Comparison of ENCODE assay signal across 24 mouse cellular contexts in genomic region chr13:70599964-70600619, GRCm38 (mm10). TPM values are rescaled to one million over a fixed set of nuclear protein-coding genes. Genes with fewer than 3 reads are reported as not detected.
DNase-seq lines count a peak whose midpoint lies in the region; ATAC-seq lines count a peak whose summit lies in the region.
"Had no signal": no experiment of that assay in that cellular context is flagged by ENCODE, and none has a peak within 500 bp of the region (broad histone marks: within the 10 kb centered on the region; RNA-seq: fewer than 3 reads in every experiment).

No protein-coding gene starts in this region.

- H3K27me3 ChIP-seq in megakaryocyte, embryonic 14.5 days (replicated peaks): no peaks in the 10 kb centered on the region
- H3K27me3 ChIP-seq: forebrain, embryonic 12.5 days; heart, embryonic 15.5 days; liver, embryonic 12.5 days; neural tube, embryonic 13.5 days had no signal

- peaks cover 18% of the 10 kb centered on the region for H3K4me1 ChIP-seq in megakaryocyte, embryonic 14.5 days
- H3K4me1 ChIP-seq: forebrain, embryonic 12.5 days; heart, embryonic 15.5 days; liver, embryonic 12.5 days; neural tube, embryonic 13.5 days had no signal

- H3K36me3 ChIP-seq in megakaryocyte, embryonic 14.5 days (replicated peaks; ENCODE audit: low read length): peaks cover 98% of the 10 kb centered on the region

- peak overlapping the region; percentile 83 for H3K4me3 ChIP-seq in megakaryocyte, embryonic 14.5 days (replicated peaks)
- H3K4me3 ChIP-seq: forebrain, embryonic 12.5 days; heart, adult 2 months; heart, embryonic 15.5 days; liver, embryonic 12.5 days; neural tube, embryonic 13.5 days had no signal

- ATAC-seq in megakaryocyte, adult 5-6 weeks (ENCODE audit: poor library complexity, severe bottlenecking): no peak
- ATAC-seq: hindbrain, embryonic 16.5 days; liver, embryonic 12.5 days had no signal

- no peaks in the 10 kb centered on the region for H3K9me3 ChIP-seq in megakaryocyte, embryonic 14.5 days
- H3K9me3 ChIP-seq: forebrain, embryonic 12.5 days; heart, embryonic 15.5 days; liver, embryonic 12.5 days; neural tube, embryonic 13.5 days had no signal

- DNase-seq in brain, adult 2 months (ENCODE audit: low read depth, low spot score): peak; percentile 52
- peak; percentile 71 for DNase-seq in kidney, adult 9 months
- peak; percentile 58 to 60 for DNase-seq in kidney, postnatal 36 days
- DNase-seq in urinary bladder, postnatal 14 days (ENCODE audit: low spot score): no peak
- DNase-seq in testis, postnatal 14 days (ENCODE audit: low spot score): no peak
- DNase-seq in cerebellum, postnatal 14 days: no peak
- DNase-seq: adrenal gland, adult 2 months; B cell, adult 2 months; cerebellum, adult 18-20 months; cerebellum, postnatal 36 days; gastrocnemius, postnatal 14 days; heart, adult 2 months; heart, postnatal 4 days; layer of hippocampus, adult 9-11 months; lung, adult 2 months; right cerebral cortex, postnatal 14 days; spleen, adult 18-20 months had no signal

RNA-seq across cellular contexts. Expression of gene Ice1, which starts 37.3 kb away (rescaled TPM):
- 0.35 and 3.1 TPM in 2 replicates for polyA plus RNA-seq in megakaryocyte, embryonic 14.5 days (2012; ENCODE audit: insufficient read depth, low replicate concordance)
- total RNA-seq in megakaryocyte, adult 5-6 weeks (2015): 25.7 and 28.7 TPM in 2 replicates
- total RNA-seq in megakaryocyte, adult 5-6 weeks (2017): 22.5 and 25.2 TPM in 2 replicates

Comparison
In these comparisons a context has a peak if more than half of its experiments do, and no peak if none do; other contexts are left out.
1. DNase-seq: peak in brain, adult 2 months (single experiment), kidney, adult 9 months (single experiment) and kidney, postnatal 36 days (2 of 2); none in urinary bladder, postnatal 14 days (single experiment), testis, postnatal 14 days (single experiment) and cerebellum, postnatal 14 days (0 of 2).